Mouse (Mus musculus) MEL (cell line): ENCODE results near the gene Gm49711.

ENCODE experiments used
- CTCF ChIP-seq, 3 experiments: IDR thresholded peaks in 2 of 3; conservative IDR thresholded peaks in 1 of 3; 2 replicates each; pipeline ENCODE4 v1.5.1; 2011 to 2012; ENCODE audit warnings: low read length in 3 of 3, low read depth in 2 of 3, mild to moderate bottlenecking in 2 of 3, improper control_type of control experiment in 1 of 3, inconsistent platforms in 1 of 3, mixed read lengths in 1 of 3, moderate library complexity in 1 of 3; ENCODE audit not compliant: control insufficient read depth in 1 of 3, insufficient read depth in 1 of 3, poor library complexity in 1 of 3, severe bottlenecking in 1 of 3
- GATA1 ChIP-seq: IDR thresholded peaks from 2 replicates; pipeline ENCODE4 v1.6.1; 2011; ENCODE audit warnings: low read depth, low read length, improper control_type of control experiment
- KAT2A ChIP-seq: conservative IDR thresholded peaks from 2 replicates; pipeline ENCODE4 v1.6.1; 2012; ENCODE audit warnings: low read depth, low read length, improper control_type of control experiment, inconsistent platforms
- MAX ChIP-seq: IDR thresholded peaks from 2 replicates; pipeline ENCODE4 v1.6.1; 2011; ENCODE audit warnings: low read length, improper control_type of control experiment
- POLR2A ChIP-seq, 2 experiments: IDR thresholded peaks; 2 replicates each; pipeline ENCODE4 v1.6.1; 2011 to 2012; ENCODE audit warnings: low read length in 2 of 2, mild to moderate bottlenecking in 2 of 2, control low read depth in 1 of 2, improper control_type of control experiment in 1 of 2, low read depth in 1 of 2, moderate library complexity in 1 of 2; ENCODE audit not compliant: control insufficient read depth in 1 of 2, insufficient read depth in 1 of 2, poor library complexity in 1 of 2
- POLR2AphosphoS5 ChIP-seq: IDR thresholded peaks from 2 replicates; pipeline ENCODE4 v1.6.1; 2012; ENCODE audit warnings: low read depth, borderline replicate concordance, mild to moderate bottlenecking, inconsistent platforms, low read length, moderate library complexity, mixed read lengths
- TCF12 ChIP-seq: IDR thresholded peaks from 2 replicates; pipeline ENCODE4 v1.6.1; 2014; ENCODE audit warnings: low read depth, mild to moderate bottlenecking, inconsistent platforms, low read length, improper control_type of control experiment, moderate library complexity
- UBTF ChIP-seq: IDR thresholded peaks from 2 replicates; pipeline ENCODE4 v1.6.1; 2012; ENCODE audit warnings: low read depth, mild to moderate bottlenecking, inconsistent platforms, low read length, improper control_type of control experiment, moderate library complexity, borderline replicate concordance; ENCODE audit not compliant: insufficient read depth
- ZC3H11A ChIP-seq: IDR thresholded peaks from 2 replicates; pipeline ENCODE4 v1.6.1; 2012; ENCODE audit warnings: low read depth, mild to moderate bottlenecking, inconsistent platforms, low read length, improper control_type of control experiment
- ZKSCAN1 ChIP-seq: IDR thresholded peaks from 2 replicates; pipeline ENCODE4 v1.6.1; 2012; ENCODE audit warnings: low read depth, mild to moderate bottlenecking, inconsistent platforms, low read length, improper control_type of control experiment, moderate library complexity
- ZNF384 ChIP-seq: IDR thresholded peaks from 2 replicates; pipeline ENCODE4 v1.6.1; 2012; ENCODE audit warnings: low read depth, mild to moderate bottlenecking, inconsistent platforms, low read length, improper control_type of control experiment

DNA sequence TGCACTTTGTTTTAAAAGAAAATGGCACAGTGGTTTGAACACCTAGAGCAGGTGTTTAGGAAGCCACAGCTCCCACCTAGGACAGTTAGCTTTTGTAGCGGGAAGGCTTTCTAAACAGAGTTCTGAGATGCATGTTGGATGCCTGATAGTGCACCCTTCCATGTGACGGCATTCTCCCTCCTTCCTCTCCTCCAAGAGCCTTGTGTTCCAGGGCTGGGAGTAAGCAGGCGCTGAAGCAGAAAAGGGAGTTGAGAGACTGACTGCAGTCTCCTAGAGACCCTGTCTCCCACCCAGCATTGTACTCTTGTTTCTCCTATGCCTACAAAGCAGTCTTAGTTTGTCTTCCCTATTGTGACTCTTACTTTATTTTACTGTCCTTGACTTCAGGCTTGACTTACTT lies 2.1 kb downstream of the Gm49711 start:
- TF ChIP-seq GATA1 (no peak), UBTF (no peak), POLR2AphosphoS5 (no peak), MAX (no peak), POLR2A (IDR thresholded peaks at IDR 0.05; ENCODE audit: control insufficient read depth in 1 of 2, insufficient read depth in 1 of 2, low read depth in 1 of 2, low read length in 2 of 2, poor library complexity in 1 of 2) (no peak), KAT2A (no peak), ZNF384 (no peak), CTCF (IDR thresholded peaks at IDR 0.05 in 2 of 3, conservative IDR thresholded peaks at IDR 0.05 in 1 of 3; ENCODE audit: control insufficient read depth in 1 of 3, insufficient read depth in 1 of 3, low read depth in 2 of 3, low read length in 3 of 3, poor library complexity in 1 of 3, severe bottlenecking in 1 of 3) (no peak), ZC3H11A (no peak), ZKSCAN1 (no peak), TCF12 (no peak)
